Mouse (Mus musculus): ENCODE results near the gene Zfp281.

DNA sequence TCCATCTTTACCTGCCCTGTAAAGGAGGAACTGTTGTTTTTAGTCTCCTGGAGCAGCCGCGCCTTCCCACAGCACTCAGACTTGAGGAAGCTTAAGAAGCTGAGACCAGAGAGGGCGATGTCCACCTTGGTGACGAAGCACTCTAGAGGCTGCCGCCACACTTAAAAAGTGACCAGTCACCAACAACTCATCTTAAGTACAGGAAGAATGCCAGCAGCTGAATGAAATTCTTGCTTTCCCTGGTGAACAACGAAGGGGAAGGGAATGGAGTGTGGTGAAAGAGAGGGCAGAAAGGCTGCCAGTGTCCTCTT is 51.7 kb downstream of the Zfp281 start:
- TF ChIP-seq CTCF (IDR thresholded peaks at IDR 0.05; ENCODE audit: insufficient read depth, low read length) (no peak), POLR2A (IDR thresholded peaks at IDR 0.05; ENCODE audit: borderline replicate concordance, extremely low read depth, low read depth, low read length) (no peak)

All from lung, adult 2 months (tissue).